Comparison of ENCODE assay signal across 21 mouse cellular contexts in genomic region chr19:7500701-7501100, GRCm38 (mm10).
"Had no signal": no experiment of that assay in that cellular context is flagged by ENCODE, and none has a peak within 500 bp of the region (broad histone marks: within the 10 kb centered on the region; RNA-seq: fewer than 3 reads in every experiment).

No protein-coding gene starts in this region.

- H3K27me3 ChIP-seq: intestine, embryonic 15.5 days; limb, embryonic 12.5 days; limb, embryonic 15.5 days; lung, embryonic 15.5 days; midbrain, embryonic 12.5 days; midbrain, embryonic 15.5 days; neural tube, embryonic 12.5 days; neural tube, embryonic 15.5 days had no signal

- H3K4me1 ChIP-seq: intestine, embryonic 15.5 days had no signal

- H3K36me3 ChIP-seq: intestine, embryonic 15.5 days; limb, embryonic 12.5 days; limb, embryonic 15.5 days; lung, embryonic 15.5 days; midbrain, embryonic 12.5 days; midbrain, embryonic 15.5 days; neural tube, embryonic 12.5 days; neural tube, embryonic 15.5 days had no signal

- ATAC-seq: intestine, embryonic 15.5 days; midbrain, embryonic 15.5 days had no signal

- DNase-seq: left cerebral cortex, postnatal 4 days; lung, adult 18-20 months; lung, postnatal 14 days; lung, postnatal 4 days; right cerebral cortex, adult 18-20 months; right cerebral cortex, postnatal 14 days; right cerebral cortex, postnatal 4 days; thymus, adult 2 months; thymus, postnatal 14 days; thymus, postnatal 4 days had no signal

- H3K4me3 ChIP-seq: intestine, embryonic 15.5 days; limb, embryonic 12.5 days; limb, embryonic 15.5 days; lung, embryonic 15.5 days; midbrain, embryonic 12.5 days; midbrain, embryonic 15.5 days; neural tube, embryonic 12.5 days; neural tube, embryonic 15.5 days had no signal

- H3K9me3 ChIP-seq: intestine, embryonic 15.5 days; limb, embryonic 12.5 days; limb, embryonic 15.5 days; lung, embryonic 15.5 days; midbrain, embryonic 12.5 days; midbrain, embryonic 15.5 days; neural tube, embryonic 12.5 days; neural tube, embryonic 15.5 days had no signal

- H3K9ac ChIP-seq: intestine, embryonic 15.5 days; limb, embryonic 12.5 days; limb, embryonic 15.5 days; liver, embryonic 14.5 days; lung, embryonic 15.5 days; midbrain, embryonic 12.5 days; midbrain, embryonic 15.5 days; neural tube, embryonic 12.5 days; neural tube, embryonic 15.5 days had no signal

- H3K4me2 ChIP-seq: intestine, embryonic 15.5 days; limb, embryonic 12.5 days; limb, embryonic 15.5 days; lung, embryonic 15.5 days; midbrain, embryonic 12.5 days; midbrain, embryonic 15.5 days; neural tube, embryonic 12.5 days; neural tube, embryonic 15.5 days had no signal

- H3K27ac ChIP-seq: intestine, embryonic 15.5 days; kidney, postnatal 0 days; limb, embryonic 12.5 days; limb, embryonic 15.5 days; liver, embryonic 14.5 days; lung, embryonic 15.5 days; midbrain, embryonic 12.5 days; midbrain, embryonic 15.5 days; neural tube, embryonic 12.5 days; neural tube, embryonic 15.5 days; stomach, postnatal 0 days had no signal
